Mouse (Mus musculus) lung, postnatal 0 days (tissue): Measurements from ENCODE around the gene Fam168a. TPM values are rescaled to one million over a fixed set of nuclear protein-coding genes. Genes with fewer than 3 reads are reported as not detected.

Experiments used
- ATAC-seq: fragments of 200-750 bp; cut with Nextera tagmentation; 2 replicates; pipeline ENCODE4 v1.8.0; 2017; ENCODE audit warnings: moderate library complexity
- DNase-seq: peaks from one replicate; pipeline ENCODE4 v3.0.0-alpha.2; 2016; ENCODE audit warnings: low spot score
- H3K27ac ChIP-seq: fragments of 300-500 bp; sonication (generic); 2 replicates; pipeline ENCODE4 v1.5.1; 2014; ENCODE audit warnings: antibody characterized with exemption, mild to moderate bottlenecking, low read length, mixed read lengths
- H3K27me3 ChIP-seq: fragments of 300-500 bp; sonication (generic); replicated peaks from 2 replicates; pipeline ENCODE4 v1.6.1; 2014; ENCODE audit warnings: low read length, mixed read lengths; ENCODE audit not compliant: insufficient read depth
- H3K36me3 ChIP-seq: fragments of 300-500 bp; sonication (generic); 2 replicates; pipeline ENCODE4 v1.6.1; 2014; ENCODE audit warnings: low read length, mixed read lengths; ENCODE audit not compliant: insufficient read depth
- H3K4me1 ChIP-seq: fragments of 300-500 bp; sonication (generic); 2 replicates; pipeline ENCODE4 v1.6.1; 2014; ENCODE audit warnings: antibody characterized with exemption, low read depth, low read length, mixed read lengths; ENCODE audit not compliant: insufficient read depth
- H3K4me2 ChIP-seq: fragments of 300-500 bp; sonication (generic); replicated peaks from 2 replicates; pipeline ENCODE4 v1.6.1; 2014; ENCODE audit warnings: low read depth, mild to moderate bottlenecking, low read length, moderate library complexity, mixed read lengths
- H3K4me3 ChIP-seq: fragments of 300-500 bp; sonication (generic); 2 replicates; pipeline ENCODE4 v1.5.1; 2014; ENCODE audit warnings: low read depth, low read length
- H3K9ac ChIP-seq: fragments of 300-500 bp; sonication (generic); replicated peaks from 2 replicates; pipeline ENCODE4 v1.6.1; 2014; ENCODE audit warnings: low read depth, mild to moderate bottlenecking
- H3K9me3 ChIP-seq: fragments of 300-500 bp; sonication (generic); 2 replicates; pipeline ENCODE4 v1.6.1; 2016; ENCODE audit warnings: low read length, mixed read lengths
- CTCF ChIP-seq: IDR thresholded peaks from 2 replicates; pipeline ENCODE4 v1.5.1; 2016; ENCODE audit warnings: antibody characterized with exemption, mild to moderate bottlenecking
- EP300 ChIP-seq: IDR thresholded peaks from 2 replicates; pipeline ENCODE4 v1.6.1; 2016; ENCODE audit warnings: antibody characterized with exemption, mild to moderate bottlenecking, control low read depth
- WGBS: fragments of 180-500 bp; shearing (Covaris S2); extraction: QIAGEN DNeasy Blood & Tissue Kit; methylation state at CpG from one replicate; pipeline ENCODE4 v1.1.7; 2014; 5-methylcytosine and 5-hydroxymethylcytosine counted together
- polyA plus RNA-seq: library from polyadenylated mRNA; unstranded; fragments of >200 nt; fragmentation: Nextera tagmentation; extraction: Ambion mirVana; gene quantifications from 2 replicates; pipeline ENCODE4 v1.2.1, GENCODE M21; 2015

Fam168a gene
- polyA plus RNA-seq, 1 experiment from 2014 or later, result 28.2 TPM

- no peaks in the 10 kb centered on the region for H3K27me3 ChIP-seq
- no peak overlapping the region for H3K4me2 ChIP-seq
- no peak overlapping the region for H3K27ac ChIP-seq
- no peaks in the 10 kb centered on the region for H3K9me3 ChIP-seq
- 62% methylated on average over 4 of the region's 4 CpGs for WGBS
- ATAC-seq (no peak), DNase-seq (no peak)
- H3K9ac ChIP-seq, result no peak overlapping the region
- H3K4me1 ChIP-seq, result no peaks in the 10 kb centered on the region
- TF ChIP-seq CTCF (no peak), EP300 (no peak)
- H3K4me3 ChIP-seq, result no peak overlapping the region
- no peaks in the 10 kb centered on the region for H3K36me3 ChIP-seq
These were observed 79.0 kb downstream of the Fam168a start for GRCm38 (mm10) chr7:100785426-100785825.

- Histone ChIP-seq H3K27me3 (no peaks in the 10 kb centered on the region), H3K9ac (no peak overlapping the region), H3K4me1 (no peaks in the 10 kb centered on the region), H3K4me3 (no peak overlapping the region), H3K27ac (no peak overlapping the region), H3K9me3 (no peaks in the 10 kb centered on the region), H3K4me2 (no peak overlapping the region), H3K36me3 (no peaks in the 10 kb centered on the region)
- ATAC-seq (no peak), DNase-seq (no peak)
- WGBS, result 45% methylated on average over 1 of the region's 1 CpGs
- no peak for TF ChIP-seq CTCF
- no peak for TF ChIP-seq EP300
These were observed 79.6 kb downstream of the Fam168a start for GRCm38 (mm10) chr7:100786078-100786477.

- no peaks in the 10 kb centered on the region for H3K9me3 ChIP-seq
- H3K4me1 ChIP-seq, result no peaks in the 10 kb centered on the region
- TF ChIP-seq CTCF (no peak), EP300 (no peak)
- H3K4me3 ChIP-seq, result no peak overlapping the region
- DNase-seq (no peak), ATAC-seq (no peak)
- no peak overlapping the region for H3K9ac ChIP-seq
- H3K4me2 ChIP-seq, result no peak overlapping the region
- H3K36me3 ChIP-seq, result no peaks in the 10 kb centered on the region
- 50% methylated on average over 1 of the region's 1 CpGs for WGBS
- H3K27me3 ChIP-seq, result no peaks in the 10 kb centered on the region
- no peak overlapping the region for H3K27ac ChIP-seq
These were observed 81.9 kb downstream of the Fam168a start for GRCm38 (mm10) chr7:100788291-100788690.

DNA sequence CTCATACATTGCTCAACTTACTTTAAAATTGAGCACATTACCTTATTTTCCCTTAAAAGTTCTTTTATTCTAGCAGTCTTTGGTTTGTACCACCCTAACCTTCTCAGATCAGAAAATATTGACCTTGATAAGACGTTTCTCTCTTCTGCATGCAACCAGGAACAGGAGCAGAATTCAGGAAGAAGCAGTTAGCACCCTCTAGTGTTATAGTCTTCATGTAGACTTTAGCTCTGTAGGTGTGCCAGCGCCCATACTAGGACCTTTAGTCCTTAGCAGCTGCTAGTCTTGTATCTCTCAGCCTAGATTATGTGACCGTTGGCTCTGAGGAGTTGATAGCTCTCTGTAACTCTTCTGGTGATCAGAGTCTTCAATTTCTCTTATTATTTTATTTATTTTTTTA is 92.4 kb downstream of the Fam168a start:
- no peak overlapping the region for H3K4me3 ChIP-seq
- no peak overlapping the region for H3K9ac ChIP-seq
- no peak overlapping the region for H3K4me2 ChIP-seq
- TF ChIP-seq EP300, result no peak
- peak; percentile 73 for TF ChIP-seq CTCF
- no peaks in the 10 kb centered on the region for H3K36me3 ChIP-seq
- H3K4me1 ChIP-seq, result no peaks in the 10 kb centered on the region
- H3K9me3 ChIP-seq, result no peaks in the 10 kb centered on the region
- DNase-seq (peak; percentile 64), ATAC-seq (no peak)
- no peaks in the 10 kb centered on the region for H3K27me3 ChIP-seq
- 51% methylated on average over 3 of the region's 3 CpGs for WGBS
- no peak overlapping the region for H3K27ac ChIP-seq

GRCm38 (mm10) chr7:100805391-100805790 is 99.0 kb downstream of the Fam168a start:
- TF ChIP-seq EP300 (no peak), CTCF (no peak)
- ATAC-seq (no peak), DNase-seq (no peak)
- Histone ChIP-seq H3K4me1 (no peaks in the 10 kb centered on the region), H3K27me3 (no peaks in the 10 kb centered on the region), H3K27ac (no peak overlapping the region), H3K9me3 (no peaks in the 10 kb centered on the region), H3K4me3 (no peak overlapping the region), H3K36me3 (no peaks in the 10 kb centered on the region), H3K4me2 (no peak overlapping the region), H3K9ac (no peak overlapping the region)
- 83% methylated on average over 2 of the region's 2 CpGs for WGBS

DNA sequence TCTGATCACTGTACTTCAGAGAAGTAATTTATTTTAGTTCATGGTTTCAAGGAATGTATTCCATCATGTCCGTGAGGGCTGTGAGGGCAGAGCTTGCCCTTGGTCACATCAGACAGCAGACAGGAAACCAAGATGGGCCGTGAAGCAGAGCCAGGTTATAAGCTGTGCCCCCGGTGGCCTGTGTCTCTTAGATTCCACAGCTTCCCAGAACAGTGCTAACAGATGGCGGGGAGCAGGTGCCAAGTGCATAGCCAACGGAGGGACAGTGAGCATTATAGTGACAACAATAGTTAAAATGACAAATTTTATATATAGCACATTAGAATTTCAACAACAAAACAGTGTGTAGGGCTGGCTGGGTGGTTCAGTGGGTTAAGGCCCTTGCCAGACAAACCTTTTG is 105.5 kb downstream of the Fam168a start:
- WGBS, result 74% methylated on average over 5 of the region's 5 CpGs
- Histone ChIP-seq H3K9ac (no peak overlapping the region), H3K4me3 (no peak overlapping the region), H3K36me3 (no peaks in the 10 kb centered on the region), H3K27ac (no peak overlapping the region), H3K27me3 (no peaks in the 10 kb centered on the region), H3K9me3 (no peaks in the 10 kb centered on the region), H3K4me1 (no peaks in the 10 kb centered on the region), H3K4me2 (no peak overlapping the region)
- ATAC-seq (no peak), DNase-seq (no peak)
- no peak for TF ChIP-seq EP300
- TF ChIP-seq CTCF, result no peak

GRCm38 (mm10) chr7:100812641-100813040 is 106.2 kb downstream of the Fam168a start:
- H3K9ac ChIP-seq, result no peak overlapping the region
- no peaks in the 10 kb centered on the region for H3K4me1 ChIP-seq
- H3K27me3 ChIP-seq, result no peaks in the 10 kb centered on the region
- no peak for ATAC-seq
- no peak overlapping the region for H3K4me3 ChIP-seq
- H3K9me3 ChIP-seq, result no peaks in the 10 kb centered on the region
- H3K4me2 ChIP-seq, result no peak overlapping the region
- no peak overlapping the region for H3K27ac ChIP-seq
- no peaks in the 10 kb centered on the region for H3K36me3 ChIP-seq
- no peak for DNase-seq
- WGBS, result 86% methylated on average over 5 of the region's 5 CpGs
- no peak for TF ChIP-seq CTCF
- no peak for TF ChIP-seq EP300
